Mouse (Mus musculus) forebrain, embryonic 10.5 days (tissue): Measurements from ENCODE around the gene Nudt8. TPM values are rescaled to one million over a fixed set of nuclear protein-coding genes. Genes with fewer than 3 reads are reported as not detected.

Experiments
- DNase-seq: peaks from one replicate; pipeline ENCODE4 v3.0.0-alpha.2; 2017; ENCODE audit warnings: low spot score; ENCODE audit errors: extremely low spot score
- H3K27ac ChIP-seq: fragments of 300-500 bp; sonication (generic); 2 replicates; pipeline ENCODE4 v1.5.1; 2016; ENCODE audit warnings: mild to moderate bottlenecking
- H3K27me3 ChIP-seq: fragments of 300-500 bp; sonication (generic); 2 replicates; pipeline ENCODE4 v1.6.1; 2016; ENCODE audit warnings: mild to moderate bottlenecking; ENCODE audit not compliant: poor library complexity, severe bottlenecking
- H3K36me3 ChIP-seq: fragments of 300-500 bp; sonication (generic); replicated peaks from 2 replicates; pipeline ENCODE4 v1.6.1; 2016; ENCODE audit warnings: mild to moderate bottlenecking, moderate library complexity
- H3K4me1 ChIP-seq: fragments of 300-500 bp; sonication (generic); 2 replicates; pipeline ENCODE4 v1.6.1; 2016
- H3K4me3 ChIP-seq: fragments of 300-500 bp; sonication (generic); 2 replicates; pipeline ENCODE4 v1.5.1; 2016; ENCODE audit warnings: mild to moderate bottlenecking, moderate library complexity
- H3K9me3 ChIP-seq: fragments of 300-500 bp; sonication (generic); 2 replicates; pipeline ENCODE4 v1.6.1; 2016; ENCODE audit warnings: mild to moderate bottlenecking, moderate library complexity
- WGBS: fragments of 180-500 bp; shearing (Covaris S2); methylation state at CpG from one replicate; pipeline ENCODE4 v1.1.7; 2016; 5-methylcytosine and 5-hydroxymethylcytosine counted together
- polyA plus RNA-seq: library from polyadenylated mRNA; unstranded; fragments of >200 nt; fragmentation: Nextera tagmentation; extraction: Ambion mirVana; gene quantifications from 2 replicates; pipeline ENCODE4 v1.2.1, GENCODE M21; 2016

Nudt8 gene
- polyA plus RNA-seq, 1 experiment from 2014 or later = 30.4 TPM

DNA sequence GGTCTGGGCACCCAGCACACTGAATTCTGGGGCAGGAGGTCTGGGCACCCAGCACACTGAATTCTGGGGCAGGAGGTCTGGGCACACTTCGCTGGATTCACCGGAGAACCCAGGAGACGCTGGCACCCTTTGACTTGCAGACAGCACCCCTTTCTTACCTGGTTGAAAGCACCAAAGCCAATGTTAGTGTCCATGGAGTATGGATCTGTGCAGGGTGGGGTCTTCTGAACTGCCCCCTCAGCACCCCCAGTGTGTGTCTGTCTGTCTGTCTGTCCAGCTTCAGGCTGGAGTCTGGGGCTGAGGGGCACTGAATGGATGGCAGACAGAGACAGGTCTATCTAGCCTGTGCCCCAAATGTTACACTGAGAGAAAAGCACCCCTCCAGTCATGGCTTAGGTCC is 8.8 kb upstream of the Nudt8 start:
- DNase-seq = no peak
- Histone ChIP-seq H3K9me3 (peaks cover 8% of the 10 kb centered on the region), H3K4me1 (peaks cover 8% of the 10 kb centered on the region), H3K4me3 (no peak overlapping the region), H3K36me3 (no peaks in the 10 kb centered on the region), H3K27me3 (no peaks in the 10 kb centered on the region), H3K27ac (no peak overlapping the region)
- WGBS = 91% methylated on average over 3 of the region's 3 CpGs

DNA sequence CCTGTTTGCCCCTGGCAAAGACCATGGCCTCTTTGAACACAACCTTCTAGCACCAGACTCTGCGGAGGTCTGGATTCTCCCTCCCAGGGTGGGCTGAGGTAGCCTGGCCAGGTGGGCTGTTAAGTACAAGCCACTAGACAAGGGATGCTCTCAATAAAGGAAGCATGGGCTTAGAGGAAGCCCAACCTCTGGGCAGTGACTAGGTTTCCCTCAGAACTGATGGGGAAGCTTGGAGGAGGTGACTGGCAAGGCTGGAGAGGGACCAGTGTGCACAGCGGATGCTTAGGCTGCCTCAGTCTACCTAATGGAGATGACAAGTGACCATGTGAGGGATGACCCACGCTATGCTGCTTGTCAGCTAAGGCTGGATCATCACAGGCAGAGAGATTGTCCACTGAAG is 8.4 kb upstream of the Nudt8 start:
- no peaks in the 10 kb centered on the region for H3K27me3 ChIP-seq
- H3K36me3 ChIP-seq = no peaks in the 10 kb centered on the region
- 89% methylated on average over 3 of the region's 3 CpGs for WGBS
- H3K27ac ChIP-seq = no peak overlapping the region
- H3K4me3 ChIP-seq = no peak overlapping the region
- H3K4me1 ChIP-seq = peaks cover 4% of the 10 kb centered on the region; the same call in 1 of the 2 replicates
- H3K9me3 ChIP-seq = peaks cover 8% of the 10 kb centered on the region
- DNase-seq = no peak

DNA sequence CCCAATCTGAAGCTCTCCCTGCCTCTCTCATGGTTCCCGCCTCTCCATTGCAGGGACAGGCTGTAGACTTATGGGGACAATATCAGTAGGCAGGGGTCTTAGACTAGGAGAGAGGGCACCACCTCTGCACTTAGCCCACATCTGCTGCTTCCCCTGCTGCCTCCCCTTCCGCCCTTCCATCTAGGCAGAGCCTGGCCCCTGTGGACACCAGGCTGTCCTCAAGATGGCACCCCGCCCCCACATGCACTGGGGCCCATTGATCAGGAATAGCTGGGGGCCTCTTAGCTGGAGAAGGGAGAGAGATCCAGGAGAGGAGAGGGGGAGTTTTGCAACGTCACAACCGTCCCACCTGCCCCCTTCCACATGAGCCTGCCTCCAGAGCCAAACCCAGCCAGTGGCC is 8.0 kb upstream of the Nudt8 start, which contains the start of gene Tbx10:
Gene Tbx10, plus strand, starts transcription at position 337 of the 400 bp plus-strand sequence.
- Histone ChIP-seq H3K4me3 (no peak within 1 kb of the TSS), H3K27me3 (no peaks in the 10 kb centered on the region), H3K27ac (no peak within 1 kb of the TSS), H3K4me1 (0 out of 2 replicates have a peak, but pooled peaks cover 4% of the 10 kb centered on the region), H3K36me3 (no peaks in the 10 kb centered on the region), H3K9me3 (peaks cover 8% of the 10 kb centered on the region)
- WGBS = 68% methylated on average over 5 of the region's 5 CpGs
- DNase-seq = no peak

DNA sequence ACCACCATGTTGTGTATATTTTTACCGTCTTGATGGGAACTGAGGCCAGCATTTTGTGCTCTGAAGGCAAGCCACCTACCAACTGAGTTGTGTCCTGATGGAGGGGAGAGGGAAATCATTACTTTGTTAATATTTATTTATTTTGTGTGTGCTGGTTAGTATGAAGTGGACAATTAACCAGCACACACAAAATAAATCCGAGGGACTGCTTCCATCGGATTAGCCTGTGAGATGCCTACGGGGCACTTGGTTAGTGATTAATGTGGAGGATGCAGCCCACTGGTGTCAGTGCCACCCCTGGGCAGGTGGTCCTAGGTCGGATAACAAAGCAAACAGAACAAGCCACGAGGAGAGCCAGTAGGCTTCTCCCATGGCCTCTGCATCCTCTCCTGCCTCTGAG is 5.4 kb upstream of the Nudt8 start:
- H3K27ac ChIP-seq = no peak overlapping the region
- 0 out of 2 replicates have a peak, but pooled peaks cover 3% of the 10 kb centered on the region for H3K27me3 ChIP-seq
- H3K4me3 ChIP-seq = no peak overlapping the region
- 73% methylated on average over 6 of the region's 6 CpGs for WGBS
- H3K9me3 ChIP-seq = no peaks in the 10 kb centered on the region
- no peaks in the 10 kb centered on the region for H3K36me3 ChIP-seq
- DNase-seq = no peak
- peaks cover 17% of the 10 kb centered on the region for H3K4me1 ChIP-seq

DNA sequence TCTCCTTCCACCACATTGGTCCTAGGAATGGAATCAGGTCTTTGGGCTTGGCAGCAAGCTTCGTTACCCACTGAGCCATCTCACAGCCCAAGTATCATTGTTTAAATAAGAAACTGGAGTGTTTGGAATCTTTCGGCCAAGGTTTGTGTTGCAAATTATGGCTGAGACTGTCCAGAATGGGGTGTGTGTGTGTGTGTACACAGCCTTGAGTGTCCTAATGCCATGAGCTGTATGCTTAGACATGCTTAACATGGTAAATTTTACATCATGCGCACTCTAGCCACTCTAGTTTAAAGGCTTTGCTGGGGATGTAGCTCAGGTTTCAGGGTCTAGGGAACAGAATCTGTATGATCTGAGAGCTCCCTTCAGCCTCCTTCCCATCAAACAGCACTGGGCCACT is 4.9 kb upstream of the Nudt8 start:
- Histone ChIP-seq H3K27me3 (0 out of 2 replicates have a peak, but pooled peaks cover 3% of the 10 kb centered on the region), H3K4me1 (peaks cover 19% of the 10 kb centered on the region), H3K36me3 (no peaks in the 10 kb centered on the region), H3K27ac (no peak overlapping the region), H3K4me3 (no peak overlapping the region), H3K9me3 (no peaks in the 10 kb centered on the region)
- DNase-seq = no peak
- 94% methylated on average over 3 of the region's 3 CpGs for WGBS

DNA sequence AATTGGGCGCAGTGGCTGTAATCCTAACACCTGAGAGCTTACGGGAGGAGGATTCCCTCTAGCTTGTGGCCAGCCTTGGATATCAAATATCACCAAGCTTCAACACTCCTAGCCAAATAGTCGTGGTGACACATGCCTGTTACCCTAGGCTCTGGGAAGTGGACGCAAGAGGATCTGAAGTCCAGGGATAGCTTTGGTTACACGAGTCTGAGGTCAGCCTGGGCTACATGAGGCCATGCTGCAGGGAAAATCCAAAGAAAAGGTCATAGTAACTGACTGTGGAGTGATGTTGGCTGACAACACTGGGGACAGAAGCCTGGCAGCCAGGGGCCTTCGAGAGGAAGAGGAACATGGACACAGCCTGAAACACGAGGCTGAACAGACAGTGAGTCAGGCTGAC is 4.3 kb upstream of the Nudt8 start:
- no peak overlapping the region for H3K27ac ChIP-seq
- H3K27me3 ChIP-seq = 0 out of 2 replicates have a peak, but pooled peaks cover 3% of the 10 kb centered on the region
- H3K4me1 ChIP-seq = peaks cover 25% of the 10 kb centered on the region
- no peaks in the 10 kb centered on the region for H3K9me3 ChIP-seq
- H3K36me3 ChIP-seq = no peaks in the 10 kb centered on the region
- DNase-seq = no peak
- 77% methylated on average over 7 of the region's 7 CpGs for WGBS
- no peak overlapping the region for H3K4me3 ChIP-seq

DNA sequence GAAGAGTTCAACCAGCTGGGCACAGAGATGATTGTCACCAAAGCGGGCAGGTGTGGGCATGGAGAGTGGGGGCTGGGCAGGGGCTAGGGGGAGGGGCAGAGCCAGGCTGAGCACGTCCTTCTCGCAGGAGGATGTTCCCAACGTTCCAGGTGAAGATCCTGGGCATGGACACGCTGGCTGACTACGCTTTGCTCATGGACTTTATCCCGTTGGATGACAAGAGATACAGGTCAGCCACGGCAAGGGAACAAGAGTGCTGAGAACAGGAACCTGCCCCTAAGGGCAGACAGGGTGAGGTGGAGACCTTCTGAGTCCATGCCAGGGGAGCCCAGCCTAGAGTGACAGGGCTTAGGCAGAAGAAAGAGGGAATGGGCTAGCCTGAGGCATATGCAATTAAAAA is 3.6 kb upstream of the Nudt8 start:
- 0 out of 2 replicates have a peak, but pooled peaks cover 3% of the 10 kb centered on the region for H3K27me3 ChIP-seq
- H3K36me3 ChIP-seq = no peaks in the 10 kb centered on the region
- H3K9me3 ChIP-seq = no peaks in the 10 kb centered on the region
- DNase-seq = no peak
- no peak overlapping the region for H3K27ac ChIP-seq
- 87% methylated on average over 8 of the region's 8 CpGs for WGBS
- H3K4me3 ChIP-seq = no peak overlapping the region
- H3K4me1 ChIP-seq = peaks cover 31% of the 10 kb centered on the region

DNA sequence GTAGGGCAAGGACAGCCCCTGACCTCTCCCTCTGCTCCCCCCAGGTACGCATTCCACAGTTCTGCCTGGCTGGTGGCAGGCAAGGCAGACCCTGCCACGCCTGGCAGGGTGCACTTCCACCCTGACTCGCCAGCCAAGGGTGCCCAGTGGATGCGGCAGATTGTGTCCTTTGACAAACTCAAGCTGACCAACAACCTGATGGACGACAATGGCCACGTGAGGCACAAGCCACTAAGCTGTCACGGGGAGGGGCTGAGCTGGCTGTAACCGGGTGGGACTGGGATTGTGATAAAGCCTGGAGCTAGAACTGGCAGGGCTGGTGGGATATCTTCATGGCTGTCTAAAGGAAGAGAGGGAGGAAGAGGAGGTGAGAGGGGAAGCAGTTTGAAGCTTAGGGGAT is 3.1 kb upstream of the Nudt8 start:
- Histone ChIP-seq H3K4me1 (peaks cover 33% of the 10 kb centered on the region), H3K4me3 (no peak overlapping the region), H3K9me3 (no peaks in the 10 kb centered on the region), H3K27ac (no peak overlapping the region), H3K27me3 (0 out of 2 replicates have a peak, but pooled peaks cover 3% of the 10 kb centered on the region), H3K36me3 (no peaks in the 10 kb centered on the region)
- 71% methylated on average over 8 of the region's 8 CpGs for WGBS
- no peak for DNase-seq

DNA sequence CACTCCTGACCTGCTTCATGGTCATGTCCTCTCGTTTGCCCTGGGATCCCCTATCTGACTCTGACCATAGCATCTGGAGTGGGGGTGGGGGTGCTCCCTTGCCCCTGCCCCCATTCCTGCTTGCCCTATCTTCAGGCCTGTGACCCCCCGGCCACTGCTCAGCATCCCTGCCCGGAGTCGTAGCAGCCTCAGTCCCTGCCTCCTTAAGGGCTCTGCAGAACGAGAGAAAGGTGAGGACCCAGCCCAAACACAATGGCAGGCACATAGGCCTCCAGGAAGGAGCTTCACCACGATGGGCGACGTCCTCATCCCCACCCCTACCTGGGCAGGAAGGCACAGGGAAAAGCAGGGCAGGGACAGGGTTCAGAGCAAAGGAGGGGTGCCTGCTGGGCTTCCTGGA is 2.0 kb upstream of the Nudt8 start:
- WGBS = 78% methylated on average over 8 of the region's 8 CpGs
- 0 out of 2 replicates have a peak overlapping the region, but pooled peaks have one; percentile 30 for H3K27ac ChIP-seq
- 0 out of 2 replicates have a peak, but pooled peaks cover 3% of the 10 kb centered on the region for H3K27me3 ChIP-seq
- H3K9me3 ChIP-seq = no peaks in the 10 kb centered on the region
- H3K4me3 ChIP-seq = no peak overlapping the region
- DNase-seq = no peak
- peaks cover 30% of the 10 kb centered on the region for H3K4me1 ChIP-seq
- H3K36me3 ChIP-seq = no peaks in the 10 kb centered on the region

DNA sequence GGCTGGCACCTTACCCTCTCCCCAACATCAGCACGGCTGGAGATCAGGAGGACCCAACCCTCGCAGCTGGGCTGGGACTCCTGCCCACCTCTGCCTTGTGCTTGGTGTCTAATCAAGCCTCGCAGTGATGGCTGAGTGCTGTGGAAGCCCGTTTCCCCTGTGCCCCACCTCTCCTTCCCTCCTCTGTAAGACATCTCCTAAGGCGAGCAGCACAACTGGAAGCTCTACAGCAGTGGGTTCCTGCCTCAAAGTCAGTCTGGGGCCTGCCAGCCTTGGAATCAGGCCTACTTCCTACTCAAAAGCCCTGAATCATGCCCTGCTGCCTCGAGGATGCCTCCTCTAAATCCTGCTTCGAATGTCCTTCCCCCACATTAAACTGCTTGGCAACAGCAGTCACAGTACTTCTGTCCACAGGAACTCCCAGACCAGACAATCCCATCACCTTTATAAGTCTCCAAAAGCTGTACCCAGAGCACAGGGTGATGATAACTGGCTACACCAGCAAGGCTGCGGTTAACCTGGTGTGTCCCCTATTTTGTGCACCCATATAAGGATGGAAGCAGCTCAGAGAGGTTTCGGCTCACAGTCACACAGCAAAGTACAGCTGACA is 1.2 kb upstream of the Nudt8 start:
- Histone ChIP-seq H3K27ac (0 out of 2 replicates have a peak overlapping the region, but pooled peaks have one; percentile 95), H3K36me3 (0 out of 2 replicates have a peak, but pooled peaks cover 2% of the 10 kb centered on the region), H3K4me1 (peaks cover 30% of the 10 kb centered on the region), H3K4me3 (peak overlapping the region; percentile 81), H3K27me3 (0 out of 2 replicates have a peak, but pooled peaks cover 3% of the 10 kb centered on the region), H3K9me3 (no peaks in the 10 kb centered on the region)
- DNase-seq = no peak
- 89% methylated on average over 9 of the region's 9 CpGs for WGBS

DNA sequence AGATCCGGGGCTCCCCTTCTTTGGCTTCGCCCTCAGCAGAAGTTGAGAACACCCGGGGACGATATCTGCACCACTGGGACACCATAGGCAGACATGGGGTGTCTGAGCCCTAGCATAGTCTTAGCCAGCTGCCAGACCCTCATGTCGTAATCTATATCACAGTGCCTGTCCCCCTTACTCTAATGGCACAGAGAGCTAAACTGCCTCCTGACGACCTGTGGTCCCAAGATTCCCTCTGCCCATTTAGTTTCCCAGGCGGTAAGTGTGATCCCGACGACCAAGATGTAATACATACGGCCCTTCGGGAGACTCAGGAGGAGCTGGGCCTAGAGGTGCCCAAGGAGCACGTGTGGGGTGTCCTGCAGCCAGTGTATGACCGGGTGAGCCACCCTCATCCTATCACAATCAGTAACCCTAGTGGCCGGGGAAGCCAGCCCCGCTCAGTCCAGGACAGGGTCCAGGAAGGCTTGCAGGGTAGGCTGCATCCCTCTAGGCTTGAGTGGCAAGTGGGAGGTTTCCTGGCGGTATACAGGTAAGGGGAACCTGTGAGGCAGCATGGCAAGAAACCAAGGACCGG is 657 bp downstream of the Nudt8 start:
- 20% methylated on average over 17 of the region's 17 CpGs for WGBS
- Histone ChIP-seq H3K27me3 (0 out of 2 replicates have a peak, but pooled peaks cover 3% of the 10 kb centered on the region), H3K9me3 (no peaks in the 10 kb centered on the region), H3K27ac (peak overlapping the region; percentile 95), H3K36me3 (peaks cover 15% of the 10 kb centered on the region), H3K4me3 (peak overlapping the region; percentile 81), H3K4me1 (peaks cover 30% of the 10 kb centered on the region)
- DNase-seq = peak; percentile 29

DNA sequence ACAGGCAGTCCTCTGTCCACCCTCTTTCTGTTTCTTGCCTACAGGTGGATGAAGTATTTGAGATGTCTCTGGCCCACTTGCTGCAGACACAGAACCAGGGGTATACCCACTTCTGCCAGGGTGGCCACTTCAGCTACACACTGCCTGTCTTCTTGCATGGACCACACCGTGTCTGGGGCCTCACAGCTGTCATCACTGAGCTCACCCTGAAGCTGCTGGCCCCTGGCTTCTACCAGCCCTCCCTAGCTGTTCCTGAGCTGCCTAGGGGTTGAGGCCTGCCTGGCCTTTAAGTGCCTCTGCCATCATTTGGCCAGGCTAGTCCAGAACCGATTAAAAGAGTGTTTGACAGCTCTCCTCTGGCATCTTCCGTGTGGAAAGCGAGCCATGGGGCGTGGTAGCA is 1.4 kb downstream of the Nudt8 start:
- H3K4me3 ChIP-seq = peak overlapping the region; percentile 81; the same call in 1 of the 2 replicates
- H3K27ac ChIP-seq = no peak overlapping the region
- no peaks in the 10 kb centered on the region for H3K9me3 ChIP-seq
- 96% methylated on average over 5 of the region's 5 CpGs for WGBS
- H3K36me3 ChIP-seq = peaks cover 22% of the 10 kb centered on the region
- DNase-seq = no peak
- H3K27me3 ChIP-seq = 0 out of 2 replicates have a peak, but pooled peaks cover 3% of the 10 kb centered on the region
- peaks cover 30% of the 10 kb centered on the region for H3K4me1 ChIP-seq

DNA sequence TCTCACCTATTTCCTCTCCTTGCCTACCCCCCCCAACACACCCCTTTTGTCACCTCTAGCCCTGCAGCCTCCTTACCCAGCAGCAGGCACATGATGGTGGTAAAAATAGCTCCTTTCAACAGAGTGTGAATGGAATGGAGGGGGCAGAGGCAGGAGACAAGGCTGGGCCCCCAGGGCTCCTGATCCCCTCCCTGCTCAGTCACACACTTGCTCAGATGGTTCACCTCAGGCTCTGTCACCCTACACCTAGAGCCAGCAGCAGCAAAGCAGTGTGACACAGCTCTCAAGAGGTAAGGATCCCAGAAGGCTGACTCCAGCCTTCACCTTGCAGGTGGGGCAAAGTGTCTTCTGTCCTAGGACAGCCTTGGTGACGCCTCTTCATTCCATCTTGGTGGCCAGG is 2.7 kb downstream of the Nudt8 start, which contains the start of gene Doc2g:
Gene Doc2g, plus strand, starts transcription at position 202 of the 400 bp plus-strand sequence.
- Histone ChIP-seq H3K27ac (no peak within 1 kb of the TSS), H3K9me3 (no peaks in the 10 kb centered on the region), H3K4me3 (no peak within 1 kb of the TSS), H3K27me3 (0 out of 2 replicates have a peak, but pooled peaks cover 3% of the 10 kb centered on the region), H3K36me3 (peaks cover 36% of the 10 kb centered on the region), H3K4me1 (peaks cover 27% of the 10 kb centered on the region)
- 70% methylated on average over 1 of the region's 1 CpGs for WGBS
- no peak for DNase-seq
